In genomic region chr12:85477219-85477618, GRCm38 (mm10) we compare ENCODE assay signal across 18 mouse cellular contexts. TPM values are rescaled to one million over a fixed set of nuclear protein-coding genes. Genes with fewer than 3 reads are reported as not detected.
DNase-seq lines count a peak whose midpoint lies in the region; ATAC-seq and TF ChIP-seq lines count a peak whose summit lies in the region.
"Had no signal": no experiment of that assay in that cellular context is flagged by ENCODE, and none has a peak within 500 bp of the region (broad histone marks: within the 10 kb centered on the region; RNA-seq: fewer than 3 reads in every experiment).

No protein-coding gene starts in this region.

- 47% methylated on average over 4 of the region's 4 CpGs for WGBS in liver, postnatal 0 days (ENCODE audit: insufficient replicate concordance)

- 0 out of 2 replicates have a peak overlapping the region, but pooled peaks have one; percentile 5 for H3K4me2 ChIP-seq in liver, postnatal 0 days (ENCODE audit: low read depth, low read length)
- H3K4me2 ChIP-seq: heart, embryonic 15.5 days; neural tube, embryonic 13.5 days; stomach, embryonic 15.5 days had no signal

- no peak overlapping the region for H3K4me3 ChIP-seq in MEL (ENCODE audit: control insufficient read depth in 1 of 2, insufficient read depth in 1 of 2, low read depth in 2 of 2, low read length in 2 of 2)
- H3K4me3 ChIP-seq in liver, postnatal 0 days (ENCODE audit: low read depth, low read length), result no peak overlapping the region
- H3K4me3 ChIP-seq: embryonic facial prominence, embryonic 15.5 days; heart, embryonic 15.5 days; hindbrain, embryonic 10.5 days; neural tube, embryonic 13.5 days; stomach, embryonic 15.5 days had no signal

- no peak for TF ChIP-seq CTCF in MEL (IDR thresholded peaks at IDR 0.05 in 2 of 3, conservative IDR thresholded peaks at IDR 0.05 in 1 of 3; ENCODE audit: control insufficient read depth in 1 of 3, insufficient read depth in 1 of 3, low read depth in 2 of 3, low read length in 3 of 3, poor library complexity in 1 of 3, severe bottlenecking in 1 of 3)
- no peak for TF ChIP-seq CTCF in liver, postnatal 0 days (IDR thresholded peaks at IDR 0.05; ENCODE audit: low read depth)

- TF ChIP-seq EP300 in MEL (IDR thresholded peaks at IDR 0.05; ENCODE audit: low read depth in 1 of 2, low read length in 2 of 2), result no peak
- TF ChIP-seq EP300 in liver, postnatal 0 days (IDR thresholded peaks at IDR 0.05; ENCODE audit: low read depth), result no peak

- peaks cover 2 to 6% of the 10 kb centered on the region in 2 experiments; a peak in 3 of 4 replicates for H3K27me3 ChIP-seq in MEL (ENCODE audit: control insufficient read depth in 1 of 2, insufficient read depth in 2 of 2, low read length in 2 of 2)
- peaks cover 29% of the 10 kb centered on the region for H3K27me3 ChIP-seq in liver, postnatal 0 days (ENCODE audit: insufficient read depth, low read length)

- peaks cover 0 to 14% of the 10 kb centered on the region in 2 experiments; a peak in 2 of 4 replicates for H3K4me1 ChIP-seq in MEL (ENCODE audit: control insufficient read depth in 1 of 2, insufficient read depth in 2 of 2, low read length in 2 of 2)
- peaks cover 21% of the 10 kb centered on the region for H3K4me1 ChIP-seq in liver, postnatal 0 days (ENCODE audit: insufficient read depth)

- no peak for ATAC-seq in CD4-positive, CD25-positive, alpha-beta regulatory T cell, adult 4 months
- ATAC-seq in erythroid progenitor cell, adult 5-6 weeks (replicated peaks; ENCODE audit: low FRiP score, poor library complexity, severe bottlenecking), result peak; percentile 66
- no peak for ATAC-seq in liver, postnatal 0 days
- ATAC-seq: forebrain, embryonic 14.5 days had no signal

- peak; percentile 69 for DNase-seq in CD4-positive, CD25-positive, alpha-beta regulatory T cell, adult 2 months (ENCODE audit: low read depth, low spot score)
- DNase-seq in MEL (ENCODE audit: low read depth, low spot score), result peak; percentile 83
- DNase-seq in liver, postnatal 0 days, result no peak
- no peak for DNase-seq in right cerebral cortex, postnatal 36 days (ENCODE audit: low spot score in 2 of 2)
- no peak for DNase-seq in T-cell, adult 2 months (ENCODE audit: low spot score)
- DNase-seq in adrenal gland, adult 2 months, result no peak
- DNase-seq: cerebellum, adult 8-10 months; lung, postnatal 36 days; thymus, postnatal 36 days had no signal

- no peak overlapping the region for H3K9ac ChIP-seq in MEL (ENCODE audit: control insufficient read depth, low read depth, low read length, poor library complexity, severe bottlenecking)
- H3K9ac ChIP-seq in liver, postnatal 0 days (replicated peaks), result no peak overlapping the region
- H3K9ac ChIP-seq: embryonic facial prominence, embryonic 15.5 days; heart, embryonic 15.5 days; neural tube, embryonic 13.5 days; stomach, embryonic 15.5 days had no signal

- no peak for TF ChIP-seq RAD21 in MEL (IDR thresholded peaks at IDR 0.05; ENCODE audit: low read depth, low read length)

- H3K79me2 ChIP-seq in MEL (ENCODE audit: control insufficient read depth, insufficient read depth, low read length, poor library complexity), result no peaks in the 10 kb centered on the region

- TF ChIP-seq POLR2A in MEL (IDR thresholded peaks at IDR 0.05; ENCODE audit: control insufficient read depth in 1 of 2, insufficient read depth in 1 of 2, low read depth in 1 of 2, low read length in 2 of 2, poor library complexity in 1 of 2), result no peak

- H3K9me3 ChIP-seq in MEL (replicated peaks; ENCODE audit: insufficient read depth, low read length), result no peaks in the 10 kb centered on the region
- H3K9me3 ChIP-seq in liver, postnatal 0 days (ENCODE audit: low read length), result no peaks in the 10 kb centered on the region
- H3K9me3 ChIP-seq: embryonic facial prominence, embryonic 15.5 days; heart, embryonic 15.5 days; hindbrain, embryonic 10.5 days; neural tube, embryonic 13.5 days; stomach, embryonic 15.5 days had no signal

- no peak overlapping the region for H3K27ac ChIP-seq in MEL (ENCODE audit: control insufficient read depth, low read depth, low read length)
- H3K27ac ChIP-seq in liver, postnatal 0 days (ENCODE audit: low read depth), result no peak overlapping the region
- H3K27ac ChIP-seq: embryonic facial prominence, embryonic 15.5 days; heart, embryonic 15.5 days; hindbrain, embryonic 10.5 days; kidney, postnatal 0 days; neural tube, embryonic 13.5 days; stomach, embryonic 15.5 days had no signal

- H3K36me3 ChIP-seq in MEL (ENCODE audit: control insufficient read depth in 1 of 2, insufficient read depth in 2 of 2, low read length in 2 of 2), result peaks cover 0 to 15% of the 10 kb centered on the region in 2 experiments; a peak in 2 of 4 replicates
- no peaks in the 10 kb centered on the region; the same call in 1 of the 2 replicates for H3K36me3 ChIP-seq in liver, postnatal 0 days (replicated peaks; ENCODE audit: insufficient read depth, low read length)
- H3K36me3 ChIP-seq: embryonic facial prominence, embryonic 15.5 days; heart, embryonic 15.5 days; hindbrain, embryonic 10.5 days; neural tube, embryonic 13.5 days; stomach, embryonic 15.5 days had no signal

TF ChIP-seq in MEL, 35 proteins besides CTCF, POLR2A, EP300 and RAD21:
- TF ChIP-seq POLR2AphosphoS2 (IDR thresholded peaks at IDR 0.05; ENCODE audit: low read length) (no peak), MEF2A (IDR thresholded peaks at IDR 0.05; ENCODE audit: extremely low read depth, insufficient replicate concordance, low read depth, low read length, poor library complexity, severe bottlenecking) (no peak), TBP (IDR thresholded peaks at IDR 0.05; ENCODE audit: low read depth, low read length) (peak; percentile 84), UBTF (IDR thresholded peaks at IDR 0.05; ENCODE audit: borderline replicate concordance, insufficient read depth, low read depth, low read length) (0 out of 2 replicates have a peak, but pooled peaks have one; percentile 61), MAFK (IDR thresholded peaks at IDR 0.05; ENCODE audit: borderline replicate concordance, low read depth, low read length) (no peak), MYB (IDR thresholded peaks at IDR 0.05; ENCODE audit: low read depth, low read length) (no peak), JUND (IDR thresholded peaks at IDR 0.05; ENCODE audit: low read depth, low read length) (no peak), ZNF384 (IDR thresholded peaks at IDR 0.05; ENCODE audit: low read depth, low read length) (no peak), RCOR1 (IDR thresholded peaks at IDR 0.05; ENCODE audit: low read depth, low read length) (no peak), SMC3 (IDR thresholded peaks at IDR 0.05; ENCODE audit: low read depth, low read length) (no peak), E2F4 (IDR thresholded peaks at IDR 0.05; ENCODE audit: borderline replicate concordance, low read depth, low read length) (no peak), CHD1 (IDR thresholded peaks at IDR 0.05; ENCODE audit: low read depth, low read length) (no peak), BHLHE40 (IDR thresholded peaks at IDR 0.05; ENCODE audit: borderline replicate concordance, low read depth, low read length) (no peak), MYC (IDR thresholded peaks at IDR 0.05; ENCODE audit: low read depth, low read length) (0 out of 2 replicates have a peak, but pooled peaks have one; percentile 36), GABPA (IDR thresholded peaks at IDR 0.05; ENCODE audit: low read depth, low read length) (no peak), USF2 (IDR thresholded peaks at IDR 0.05; ENCODE audit: borderline replicate concordance in 1 of 2, insufficient read depth in 1 of 2, low read depth in 1 of 2, low read length in 2 of 2) (no peak), ETS1 (IDR thresholded peaks at IDR 0.05; ENCODE audit: low read depth, low read length) (no peak), ELF1 (IDR thresholded peaks at IDR 0.05; ENCODE audit: low read depth, low read length) (no peak), ZC3H11A (IDR thresholded peaks at IDR 0.05; ENCODE audit: low read depth, low read length) (no peak), ZKSCAN1 (IDR thresholded peaks at IDR 0.05; ENCODE audit: low read depth, low read length) (no peak), MAX (IDR thresholded peaks at IDR 0.05; ENCODE audit: low read length) (no peak), ZMIZ1 (IDR thresholded peaks at IDR 0.05; ENCODE audit: low read depth, low read length) (no peak), SIN3A (IDR thresholded peaks at IDR 0.05; ENCODE audit: low read length) (no peak; the same call in 1 of the 2 replicates), TCF12 (IDR thresholded peaks at IDR 0.05; ENCODE audit: low read depth, low read length) (no peak), MAZ (IDR thresholded peaks at IDR 0.05; ENCODE audit: low read depth, low read length) (no peak), NRF1 (IDR thresholded peaks at IDR 0.05; ENCODE audit: insufficient read depth, low read depth, low read length, poor library complexity, severe bottlenecking) (no peak), POLR2AphosphoS5 (IDR thresholded peaks at IDR 0.05; ENCODE audit: borderline replicate concordance, low read depth, low read length) (no peak), KAT2A (conservative IDR thresholded peaks at IDR 0.05; ENCODE audit: low read depth, low read length) (no peak), GATA1 (IDR thresholded peaks at IDR 0.05; ENCODE audit: low read depth, low read length) (peak; percentile 67)

RNA-seq across cellular contexts. Expression of gene Fos, which starts 3.5 kb away (rescaled TPM):
- 10 to 100 TPM; 11.3 to 39.0 TPM for polyA plus RNA-seq in CD4-positive, CD25-positive, alpha-beta regulatory T cell, adult 4 months (2017; shearing (Covaris generic))
- 0.56 and 1.4 TPM in 2 replicates for total RNA-seq in MEL (2012; rRNA removed)
- polyA plus RNA-seq in MEL (2012; ENCODE audit: insufficient read depth in 1 of 2, insufficient read length in 2 of 2, low read depth in 1 of 2, low replicate concordance in 2 of 2, missing spikeins in 1 of 2), result under 1 TPM in 1 of 2 experiments, not detected in 1; 0.81 TPM
- 25.2 and 32.7 TPM in 2 replicates for total RNA-seq in erythroid progenitor cell, adult 5-6 weeks (2015; ENCODE audit: low replicate concordance)
- 14.2 and 21.3 TPM in 2 replicates for total RNA-seq in erythroid progenitor cell, adult 5-6 weeks (2017; ENCODE audit: low replicate concordance)
- 1.3 and 1.6 TPM in 2 replicates for polyA plus RNA-seq in liver, postnatal 0 days (2015; fragmentation: Nextera tagmentation; extraction: Ambion mirVana)
- 10 to 100 TPM in 1 of 2 experiments, 1 to 10 TPM in 1; 3.1 to 16.7 TPM for total RNA-seq in adrenal gland, adult 2 months (2021)
- polyA plus RNA-seq in adrenal gland, adult 2 months (2012; rRNA removed), result 3.9 and 4.9 TPM in 2 replicates

Comparison
In these comparisons a context has a peak if more than half of its experiments do, and no peak if none do; other contexts are left out.
1. DNase-seq: peak in CD4-positive, CD25-positive, alpha-beta regulatory T cell, adult 2 months (single experiment) and MEL (single experiment); none in liver, postnatal 0 days (single experiment), right cerebral cortex, postnatal 36 days (0 of 2), T-cell, adult 2 months (single experiment) and adrenal gland, adult 2 months (single experiment).